18 mouse cellular contexts compared by ENCODE assay signal in the genomic region with DNA sequence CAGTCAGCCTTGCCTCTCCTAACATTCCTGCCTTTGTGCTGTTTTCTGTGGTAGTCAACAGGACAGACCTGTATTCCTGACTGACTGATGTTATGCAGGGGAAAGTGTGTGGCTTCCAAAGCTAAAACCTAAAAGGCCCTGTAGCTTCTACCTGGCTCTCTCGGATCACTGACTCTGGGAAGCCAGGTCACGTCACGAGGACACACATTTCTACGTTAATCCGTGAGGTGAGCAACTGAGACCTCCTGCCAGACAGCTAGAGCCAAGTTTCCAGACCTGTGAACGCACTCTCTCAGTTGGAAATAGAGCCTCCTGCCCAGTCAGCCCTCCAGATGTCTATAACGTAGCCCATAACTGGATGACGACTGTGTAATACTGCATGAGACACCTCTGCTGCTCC. TPM values are rescaled to one million over a fixed set of nuclear protein-coding genes. Genes with fewer than 3 reads are reported as not detected.
DNase-seq lines count a peak whose midpoint lies in the region; ATAC-seq lines count a peak whose summit lies in the region.
"Had no signal": no experiment of that assay in that cellular context is flagged by ENCODE, and none has a peak within 500 bp of the region (broad histone marks: within the 10 kb centered on the region; RNA-seq: fewer than 3 reads in every experiment).

No protein-coding gene starts in this region.

- DNase-seq in embryonic facial prominence, embryonic 10.5 days (ENCODE audit: low spot score) = no peak
- DNase-seq in liver, embryonic 11.5 days (ENCODE audit: low spot score) = no peak
- peak; percentile 22 for DNase-seq in kidney, postnatal 10 days
- DNase-seq in midbrain, embryonic 14.5 days = no peak
- DNase-seq in urinary bladder, postnatal 25 days (ENCODE audit: low spot score) = no peak
- DNase-seq: adrenal gland, postnatal 36 days; cerebellum, postnatal 14 days; forebrain, postnatal 0 days; gastrocnemius, postnatal 14 days; heart, postnatal 4 days; lung, adult 18-20 months had no signal

- no peak for ATAC-seq in embryonic facial prominence, embryonic 13.5 days (ENCODE audit: insufficient number of reproducible peaks, insufficient read depth, low FRiP score, low TSS enrichment, low read depth)
- no peak for ATAC-seq in liver, embryonic 16.5 days (ENCODE audit: low read depth)
- no peak for ATAC-seq in liver, embryonic 11.5 days (replicated peaks; ENCODE audit: low FRiP score)
- no peak for ATAC-seq in stomach, embryonic 16.5 days (ENCODE audit: insufficient read depth, low FRiP score)
- no peak for ATAC-seq in midbrain, embryonic 14.5 days (ENCODE audit: low FRiP score, low TSS enrichment)
- ATAC-seq: activated CD4-positive, CD25-positive, alpha-beta regulatory T cell, adult 4 months; forebrain, postnatal 0 days had no signal

- H3K4me2 ChIP-seq in embryonic facial prominence, embryonic 13.5 days = no peak overlapping the region
- H3K4me2 ChIP-seq in liver, embryonic 16.5 days (ENCODE audit: low read depth, low read length) = no peak overlapping the region
- no peak overlapping the region for H3K4me2 ChIP-seq in liver, embryonic 11.5 days
- no peak overlapping the region for H3K4me2 ChIP-seq in stomach, embryonic 16.5 days (ENCODE audit: low read depth, low read length)
- H3K4me2 ChIP-seq in midbrain, embryonic 14.5 days (ENCODE audit: low read length) = no peak overlapping the region
- H3K4me2 ChIP-seq: midbrain, embryonic 12.5 days had no signal

- H3K27me3 ChIP-seq in embryonic facial prominence, embryonic 13.5 days = no peaks in the 10 kb centered on the region
- 0 out of 2 replicates have a peak, but pooled peaks cover 8% of the 10 kb centered on the region for H3K27me3 ChIP-seq in embryonic facial prominence, embryonic 10.5 days (replicated peaks; ENCODE audit: low read depth, poor library complexity, severe bottlenecking)
- no peaks in the 10 kb centered on the region for H3K27me3 ChIP-seq in liver, embryonic 16.5 days (ENCODE audit: control insufficient read depth, insufficient read depth, low read depth, low read length)
- H3K27me3 ChIP-seq in liver, embryonic 11.5 days (replicated peaks; ENCODE audit: control insufficient read depth, insufficient read depth, low read length) = no peaks in the 10 kb centered on the region; the same call in 1 of the 2 replicates
- H3K27me3 ChIP-seq in stomach, embryonic 16.5 days (ENCODE audit: control insufficient read depth, insufficient read depth, low read length) = no peaks in the 10 kb centered on the region
- H3K27me3 ChIP-seq in midbrain, embryonic 14.5 days (ENCODE audit: control insufficient read depth, insufficient read depth, low read length) = no peaks in the 10 kb centered on the region
- H3K27me3 ChIP-seq: midbrain, embryonic 12.5 days had no signal

- H3K4me3 ChIP-seq in embryonic facial prominence, embryonic 13.5 days = no peak overlapping the region
- H3K4me3 ChIP-seq in embryonic facial prominence, embryonic 10.5 days = no peak overlapping the region
- H3K4me3 ChIP-seq in liver, embryonic 16.5 days (ENCODE audit: low read depth, low read length) = no peak overlapping the region
- no peak overlapping the region for H3K4me3 ChIP-seq in liver, embryonic 11.5 days (ENCODE audit: low read depth, low read length)
- no peak overlapping the region for H3K4me3 ChIP-seq in stomach, embryonic 16.5 days (replicated peaks; ENCODE audit: low read length)
- no peak overlapping the region for H3K4me3 ChIP-seq in midbrain, embryonic 14.5 days (replicated peaks; ENCODE audit: low read depth, low read length)
- H3K4me3 ChIP-seq: midbrain, embryonic 12.5 days had no signal

- peaks cover 36% of the 10 kb centered on the region for H3K36me3 ChIP-seq in embryonic facial prominence, embryonic 13.5 days
- H3K36me3 ChIP-seq in embryonic facial prominence, embryonic 10.5 days (replicated peaks) = peaks cover 21% of the 10 kb centered on the region
- H3K36me3 ChIP-seq in liver, embryonic 16.5 days (ENCODE audit: control insufficient read depth, insufficient read depth) = peaks cover 8% of the 10 kb centered on the region
- H3K36me3 ChIP-seq in liver, embryonic 11.5 days (ENCODE audit: control insufficient read depth, insufficient read depth, low read length) = peaks cover 9% of the 10 kb centered on the region; the same call in 1 of the 2 replicates
- H3K36me3 ChIP-seq in stomach, embryonic 16.5 days (ENCODE audit: control insufficient read depth, insufficient read depth, low read length) = peaks cover 16% of the 10 kb centered on the region
- no peaks in the 10 kb centered on the region for H3K36me3 ChIP-seq in midbrain, embryonic 14.5 days (ENCODE audit: control insufficient read depth, insufficient read depth, low read length)
- H3K36me3 ChIP-seq: midbrain, embryonic 12.5 days had no signal

- WGBS in embryonic facial prominence, embryonic 13.5 days = 69% methylated on average over 8 of the region's 8 CpGs
- WGBS in embryonic facial prominence, embryonic 10.5 days = 83% methylated on average over 8 of the region's 8 CpGs
- 70% methylated on average over 8 of the region's 8 CpGs for WGBS in liver, embryonic 16.5 days (ENCODE audit: insufficient replicate concordance)
- 80% methylated on average over 8 of the region's 8 CpGs for WGBS in liver, embryonic 11.5 days
- WGBS in stomach, embryonic 16.5 days = 68% methylated on average over 8 of the region's 8 CpGs
- 88% methylated on average over 8 of the region's 8 CpGs for WGBS in midbrain, embryonic 14.5 days

- H3K27ac ChIP-seq in embryonic facial prominence, embryonic 13.5 days = peak overlapping the region; percentile 55
- no peak overlapping the region for H3K27ac ChIP-seq in embryonic facial prominence, embryonic 10.5 days (replicated peaks)
- 0 out of 2 replicates have a peak overlapping the region, but pooled peaks have one; percentile 22 for H3K27ac ChIP-seq in liver, embryonic 16.5 days (ENCODE audit: low read length)
- H3K27ac ChIP-seq in liver, embryonic 11.5 days (ENCODE audit: low read depth, low read length) = no peak overlapping the region
- H3K27ac ChIP-seq in stomach, embryonic 16.5 days (ENCODE audit: low read length) = peak overlapping the region; percentile 75
- H3K27ac ChIP-seq in midbrain, embryonic 14.5 days (replicated peaks; ENCODE audit: low read depth, low read length) = no peak overlapping the region
- H3K27ac ChIP-seq: macrophage; midbrain, embryonic 12.5 days had no signal

- no peak overlapping the region for H3K9ac ChIP-seq in embryonic facial prominence, embryonic 13.5 days
- no peak overlapping the region for H3K9ac ChIP-seq in liver, embryonic 16.5 days (ENCODE audit: low read depth, low read length)
- H3K9ac ChIP-seq in liver, embryonic 11.5 days (ENCODE audit: low read depth, low read length) = no peak overlapping the region
- no peak overlapping the region for H3K9ac ChIP-seq in stomach, embryonic 16.5 days (ENCODE audit: low read length)
- no peak overlapping the region for H3K9ac ChIP-seq in midbrain, embryonic 14.5 days (replicated peaks; ENCODE audit: low read length)
- H3K9ac ChIP-seq: forebrain, postnatal 0 days; midbrain, embryonic 12.5 days had no signal

- H3K4me1 ChIP-seq in embryonic facial prominence, embryonic 13.5 days = peaks cover 5% of the 10 kb centered on the region
- peaks cover 27% of the 10 kb centered on the region for H3K4me1 ChIP-seq in embryonic facial prominence, embryonic 10.5 days
- H3K4me1 ChIP-seq in liver, embryonic 16.5 days (ENCODE audit: control insufficient read depth, low read depth, low read length) = no peaks in the 10 kb centered on the region; the same call in 1 of the 2 replicates
- peaks cover 3% of the 10 kb centered on the region; the same call in 1 of the 2 replicates for H3K4me1 ChIP-seq in liver, embryonic 11.5 days (replicated peaks; ENCODE audit: control insufficient read depth, insufficient read depth, low read length)
- H3K4me1 ChIP-seq in stomach, embryonic 16.5 days (ENCODE audit: control insufficient read depth, insufficient read depth, low read length) = peaks cover 3% of the 10 kb centered on the region; the same call in 1 of the 2 replicates
- H3K4me1 ChIP-seq in midbrain, embryonic 14.5 days (ENCODE audit: control insufficient read depth, insufficient read depth, low read length) = no peaks in the 10 kb centered on the region
- H3K4me1 ChIP-seq: midbrain, embryonic 12.5 days had no signal

- H3K9me3 ChIP-seq in embryonic facial prominence, embryonic 13.5 days = no peaks in the 10 kb centered on the region
- H3K9me3 ChIP-seq in embryonic facial prominence, embryonic 10.5 days = no peaks in the 10 kb centered on the region
- no peaks in the 10 kb centered on the region for H3K9me3 ChIP-seq in liver, embryonic 16.5 days (replicated peaks; ENCODE audit: control insufficient read depth, low read length)
- H3K9me3 ChIP-seq in liver, embryonic 11.5 days (ENCODE audit: control insufficient read depth, low read length) = no peaks in the 10 kb centered on the region
- no peaks in the 10 kb centered on the region for H3K9me3 ChIP-seq in stomach, embryonic 16.5 days (replicated peaks; ENCODE audit: control insufficient read depth, low read length)
- H3K9me3 ChIP-seq in midbrain, embryonic 14.5 days (ENCODE audit: control insufficient read depth, low read length) = no peaks in the 10 kb centered on the region

RNA-seq across cellular contexts. Expression of gene Matn4, which starts 17.0 kb away (rescaled TPM):
- polyA plus RNA-seq in embryonic facial prominence, embryonic 13.5 days (2015; fragmentation: Nextera tagmentation; extraction: Ambion mirVana) = 66.0 and 105 TPM in 2 replicates
- 0.23 and 0.85 TPM in 2 replicates for polyA plus RNA-seq in embryonic facial prominence, embryonic 10.5 days (2016; fragmentation: Nextera tagmentation; extraction: Ambion mirVana)
- polyA plus RNA-seq in liver, embryonic 16.5 days (2015; fragmentation: Nextera tagmentation; extraction: Ambion mirVana) = 0.09 and 0.12 TPM in 2 replicates
- 0.14 and 0.32 TPM in 2 replicates for polyA plus RNA-seq in liver, embryonic 11.5 days (2014; fragmentation: Nextera tagmentation; extraction: Ambion mirVana)
- polyA plus RNA-seq in stomach, embryonic 16.5 days (2015; fragmentation: Nextera tagmentation; extraction: Ambion mirVana) = 6.4 and 8.9 TPM in 2 replicates
- polyA plus RNA-seq in midbrain, embryonic 14.5 days (2014; fragmentation: Nextera tagmentation; extraction: Ambion mirVana) = not detected in 2 replicates
- polyA plus RNA-seq: macrophage had no signal

RNA-seq across cellular contexts. Expression of gene Rbpjl, which starts 19.0 kb away (rescaled TPM):
- 0.59 and 1.0 TPM in 2 replicates for polyA plus RNA-seq in embryonic facial prominence, embryonic 13.5 days (2015; fragmentation: Nextera tagmentation; extraction: Ambion mirVana)
- polyA plus RNA-seq in embryonic facial prominence, embryonic 10.5 days (2016; fragmentation: Nextera tagmentation; extraction: Ambion mirVana) = not detected in 2 replicates
- 0.14 and 0.89 TPM in 2 replicates for polyA plus RNA-seq in liver, embryonic 16.5 days (2015; fragmentation: Nextera tagmentation; extraction: Ambion mirVana)
- 0.04 and 0.12 TPM in 2 replicates for polyA plus RNA-seq in liver, embryonic 11.5 days (2014; fragmentation: Nextera tagmentation; extraction: Ambion mirVana)
- polyA plus RNA-seq in stomach, embryonic 16.5 days (2015; fragmentation: Nextera tagmentation; extraction: Ambion mirVana) = 41.3 and 45.2 TPM in 2 replicates
- polyA plus RNA-seq in midbrain, embryonic 14.5 days (2014; fragmentation: Nextera tagmentation; extraction: Ambion mirVana) = not detected in 2 replicates
- polyA plus RNA-seq: activated CD4-positive, CD25-positive, alpha-beta regulatory T cell, adult 4 months; macrophage; thymus, postnatal 0 days had no signal

RNA-seq across cellular contexts. Expression of gene Sdc4, which starts 21.7 kb away (rescaled TPM):
- 81.5 and 87.8 TPM in 2 replicates for polyA plus RNA-seq in embryonic facial prominence, embryonic 13.5 days (2015; fragmentation: Nextera tagmentation; extraction: Ambion mirVana)
- polyA plus RNA-seq in embryonic facial prominence, embryonic 10.5 days (2016; fragmentation: Nextera tagmentation; extraction: Ambion mirVana) = 25.5 and 26.0 TPM in 2 replicates
- 70.1 and 72.5 TPM in 2 replicates for polyA plus RNA-seq in liver, embryonic 16.5 days (2015; fragmentation: Nextera tagmentation; extraction: Ambion mirVana)
- 38.9 and 39.2 TPM in 2 replicates for polyA plus RNA-seq in liver, embryonic 11.5 days (2014; fragmentation: Nextera tagmentation; extraction: Ambion mirVana)
- polyA plus RNA-seq in stomach, embryonic 16.5 days (2015; fragmentation: Nextera tagmentation; extraction: Ambion mirVana) = 150 and 173 TPM in 2 replicates
- 2.4 and 4.9 TPM in 2 replicates for polyA plus RNA-seq in midbrain, embryonic 14.5 days (2014; fragmentation: Nextera tagmentation; extraction: Ambion mirVana)

RNA-seq across cellular contexts. Expression of gene Slpi, which starts 33.1 kb away (rescaled TPM):
- 2.2 and 2.7 TPM in 2 replicates for polyA plus RNA-seq in embryonic facial prominence, embryonic 13.5 days (2015; fragmentation: Nextera tagmentation; extraction: Ambion mirVana)
- polyA plus RNA-seq in embryonic facial prominence, embryonic 10.5 days (2016; fragmentation: Nextera tagmentation; extraction: Ambion mirVana) = 0.46 TPM in 1 of 2 replicates, not detected in the other
- 22.6 and 26.6 TPM in 2 replicates for polyA plus RNA-seq in liver, embryonic 16.5 days (2015; fragmentation: Nextera tagmentation; extraction: Ambion mirVana)
- polyA plus RNA-seq in liver, embryonic 11.5 days (2014; fragmentation: Nextera tagmentation; extraction: Ambion mirVana) = 9.4 and 11.6 TPM in 2 replicates
- 35.5 and 46.1 TPM in 2 replicates for polyA plus RNA-seq in stomach, embryonic 16.5 days (2015; fragmentation: Nextera tagmentation; extraction: Ambion mirVana)
- not detected in 2 replicates for polyA plus RNA-seq in midbrain, embryonic 14.5 days (2014; fragmentation: Nextera tagmentation; extraction: Ambion mirVana)
- polyA plus RNA-seq: midbrain, embryonic 12.5 days had no signal

RNA-seq across cellular contexts. Expression of gene Sys1, which starts 34.8 kb away (rescaled TPM):
- polyA plus RNA-seq in embryonic facial prominence, embryonic 13.5 days (2015; fragmentation: Nextera tagmentation; extraction: Ambion mirVana) = 56.0 and 65.9 TPM in 2 replicates
- polyA plus RNA-seq in embryonic facial prominence, embryonic 10.5 days (2016; fragmentation: Nextera tagmentation; extraction: Ambion mirVana) = 52.5 and 53.1 TPM in 2 replicates
- 24.5 and 24.8 TPM in 2 replicates for polyA plus RNA-seq in liver, embryonic 16.5 days (2015; fragmentation: Nextera tagmentation; extraction: Ambion mirVana)
- polyA plus RNA-seq in liver, embryonic 11.5 days (2014; fragmentation: Nextera tagmentation; extraction: Ambion mirVana) = 49.1 and 52.8 TPM in 2 replicates
- polyA plus RNA-seq in stomach, embryonic 16.5 days (2015; fragmentation: Nextera tagmentation; extraction: Ambion mirVana) = 48.1 and 49.4 TPM in 2 replicates
- polyA plus RNA-seq in midbrain, embryonic 14.5 days (2014; fragmentation: Nextera tagmentation; extraction: Ambion mirVana) = 93.1 and 97.2 TPM in 2 replicates

Comparison
In these comparisons a context has a peak if more than half of its experiments do, and no peak if none do; other contexts are left out.
1. H3K27ac ChIP-seq: peak in embryonic facial prominence, embryonic 13.5 days (single experiment), liver, embryonic 16.5 days (single experiment) and stomach, embryonic 16.5 days (single experiment); none in embryonic facial prominence, embryonic 10.5 days (single experiment), liver, embryonic 11.5 days (single experiment) and midbrain, embryonic 14.5 days (single experiment).
2. RNA of gene Rbpjl, which starts 19.0 kb away (polyA plus RNA-seq): 41.3 to 45.2 TPM in stomach, embryonic 16.5 days; 0.14 to 0.89 TPM in liver, embryonic 16.5 days, 0.59 to 1.0 TPM in embryonic facial prominence, embryonic 13.5 days, 0.04 to 0.12 TPM in liver, embryonic 11.5 days, not detected in embryonic facial prominence, embryonic 10.5 days and not detected in midbrain, embryonic 14.5 days; every median in the first group is over 10 times any median in the second.